Mouse (Mus musculus) kidney, postnatal 0 days (tissue): ENCODE results near the gene Tmem240. TPM values are rescaled to one million over a fixed set of nuclear protein-coding genes. Genes with fewer than 3 reads are reported as not detected.
"Not testable (repeated sequence)": the region's sequence is repeated elsewhere in the genome, so short reads cannot be mapped to it uniquely, and the experiment has no call there.

Experiments
- ATAC-seq: fragments of 200-750 bp; cut with Nextera tagmentation; replicated peaks from 2 replicates; pipeline ENCODE4 v1.8.0; 2017; ENCODE audit warnings: low read depth, moderate number of reproducible peaks, moderate TSS enrichment, moderate library complexity; ENCODE audit not compliant: low FRiP score
- DNase-seq: peaks from one replicate; pipeline ENCODE4 v3.0.0-alpha.2; 2016; ENCODE audit warnings: low spot score
- H3K27ac ChIP-seq: fragments of 300-500 bp; sonication (generic); 2 replicates; pipeline ENCODE4 v1.5.1; 2014; ENCODE audit warnings: mild to moderate bottlenecking
- H3K27me3 ChIP-seq: fragments of 300-500 bp; sonication (generic); 2 replicates; pipeline ENCODE4 v1.6.1; 2014; ENCODE audit warnings: low read length, mixed read lengths; ENCODE audit not compliant: insufficient read depth
- H3K36me3 ChIP-seq: fragments of 300-500 bp; sonication (generic); 2 replicates; pipeline ENCODE4 v1.6.1; 2014; ENCODE audit warnings: low read length, mixed read lengths; ENCODE audit not compliant: insufficient read depth
- H3K4me1 ChIP-seq: fragments of 300-500 bp; sonication (generic); replicated peaks from 2 replicates; pipeline ENCODE4 v1.6.1; 2014; ENCODE audit warnings: antibody characterized with exemption, low read length, mixed read lengths; ENCODE audit not compliant: insufficient read depth
- H3K4me2 ChIP-seq: fragments of 300-500 bp; sonication (generic); 2 replicates; pipeline ENCODE4 v1.6.1; 2014; ENCODE audit warnings: mild to moderate bottlenecking, low read length, moderate library complexity, mixed read lengths
- H3K4me3 ChIP-seq: fragments of 300-500 bp; sonication (generic); replicated peaks from 2 replicates; pipeline ENCODE4 v1.5.1; 2014; ENCODE audit warnings: low read depth, low read length
- H3K9ac ChIP-seq: fragments of 300-500 bp; sonication (generic); 2 replicates; pipeline ENCODE4 v1.6.1; 2014; ENCODE audit warnings: low read depth, low read length
- H3K9me3 ChIP-seq: fragments of 300-500 bp; sonication (generic); replicated peaks from 2 replicates; pipeline ENCODE4 v1.6.1; 2016; ENCODE audit warnings: low read length, inconsistent platforms, mixed read lengths
- CTCF ChIP-seq: IDR thresholded peaks from 2 replicates; pipeline ENCODE4 v1.5.1; 2016; ENCODE audit warnings: antibody characterized with exemption, low read depth, mild to moderate bottlenecking, moderate library complexity
- WGBS: fragments of 180-500 bp; shearing (Covaris S2); extraction: QIAGEN DNeasy Blood & Tissue Kit; methylation state at CpG from one replicate; pipeline ENCODE4 v1.1.7; 2014; 5-methylcytosine and 5-hydroxymethylcytosine counted together
- polyA plus RNA-seq: library from polyadenylated mRNA; unstranded; fragments of >200 nt; fragmentation: Nextera tagmentation; extraction: Ambion mirVana; gene quantifications from 2 replicates; pipeline ENCODE4 v1.2.1, GENCODE M21; 2015

Tmem240 gene
- polyA plus RNA-seq: 0.47 and 0.68 TPM in 2 replicates

GRCm38 (mm10) chr4:155734350-155734941, at the start of gene Tmem240:
TSS of gene Tmem240 (plus strand) at chr4:155734800.
- under 1% methylated on average over 32 of the region's 35 CpGs for WGBS
- peak within 1 kb of the TSS; percentile 84 for H3K4me3 ChIP-seq
- peaks cover 2% of the 10 kb centered on the region; the same call in 1 of the 2 replicates for H3K36me3 ChIP-seq
- no peaks in the 10 kb centered on the region for H3K9me3 ChIP-seq
- ATAC-seq (peak; percentile 90), DNase-seq (peak; percentile 97)
- H3K27me3 ChIP-seq: no peaks in the 10 kb centered on the region
- peaks cover 6% of the 10 kb centered on the region; the same call in 1 of the 2 replicates for H3K4me1 ChIP-seq
- H3K4me2 ChIP-seq: peak within 1 kb of the TSS; percentile 87
- H3K27ac ChIP-seq: peak within 1 kb of the TSS; percentile 89
- H3K9ac ChIP-seq: peak within 1 kb of the TSS; percentile 84
- TF ChIP-seq CTCF: no peak

- H3K4me1 ChIP-seq, ATAC-seq, H3K9me3 ChIP-seq, DNase-seq, H3K27ac ChIP-seq, H3K4me2 ChIP-seq, H3K36me3 ChIP-seq, H3K27me3 ChIP-seq, H3K9ac ChIP-seq, H3K4me3 ChIP-seq: not testable (repeated sequence)
- WGBS: 72% methylated on average over 4 of the region's 4 CpGs
These were observed 46.8 kb upstream of the Tmem240 start for GRCm38 (mm10) chr4:155687764-155688163.

DNA sequence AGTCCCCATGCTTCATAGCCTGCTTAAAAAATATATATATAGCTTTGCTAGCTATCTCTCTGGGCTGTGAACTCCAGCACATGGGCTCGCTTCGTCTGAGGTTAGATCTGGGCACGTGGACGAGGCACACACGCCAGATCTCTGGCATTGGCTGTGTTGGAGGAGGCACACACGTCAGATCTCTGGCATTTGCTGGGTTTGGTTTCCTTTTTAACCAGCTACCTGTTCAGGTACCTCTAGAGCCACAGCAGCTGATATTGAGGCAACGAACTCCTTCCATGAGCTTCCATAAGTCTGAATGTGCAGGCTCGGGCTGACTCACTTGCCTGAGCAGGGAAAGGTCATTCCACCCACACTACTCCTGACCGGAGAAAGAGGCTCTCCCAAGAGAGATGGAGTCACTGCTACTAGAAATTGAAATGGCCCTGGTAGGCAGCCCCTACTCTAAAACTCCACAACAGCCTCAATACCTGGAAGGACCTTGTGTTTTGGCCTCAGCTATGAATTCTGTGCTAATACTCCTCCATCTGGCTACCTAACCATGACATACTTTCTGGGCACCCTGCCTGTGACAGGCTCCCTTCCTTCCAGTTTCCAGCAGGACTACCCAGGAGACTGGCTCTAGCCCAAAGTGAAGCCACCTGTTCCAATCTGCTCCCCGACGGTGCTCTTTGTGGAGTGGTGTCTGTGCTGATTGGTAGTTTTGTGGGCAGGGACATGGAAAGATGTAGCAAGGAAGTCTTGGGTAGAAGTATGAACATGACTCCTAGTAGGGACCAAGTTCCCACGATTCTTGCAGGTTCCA, 43.8 kb upstream of the Tmem240 start:
- Histone ChIP-seq H3K36me3 (no peaks in the 10 kb centered on the region), H3K27me3 (no peaks in the 10 kb centered on the region), H3K27ac (no peak overlapping the region), H3K4me2 (no peak overlapping the region), H3K4me3 (no peak overlapping the region), H3K9me3 (no peaks in the 10 kb centered on the region), H3K9ac (no peak overlapping the region), H3K4me1 (0 out of 2 replicates have a peak, but pooled peaks cover 6% of the 10 kb centered on the region)
- WGBS: 77% methylated on average over 12 of the region's 12 CpGs
- DNase-seq (no peak), ATAC-seq (no peak)
- TF ChIP-seq CTCF: no peak

GRCm38 (mm10) chr4:155692421-155692820, 42.2 kb upstream of the Tmem240 start:
- Histone ChIP-seq H3K4me3 (no peak overlapping the region), H3K9me3 (no peaks in the 10 kb centered on the region), H3K4me2 (no peak overlapping the region), H3K4me1 (0 out of 2 replicates have a peak, but pooled peaks cover 6% of the 10 kb centered on the region), H3K36me3 (no peaks in the 10 kb centered on the region), H3K27me3 (no peaks in the 10 kb centered on the region), H3K27ac (no peak overlapping the region), H3K9ac (no peak overlapping the region)
- TF ChIP-seq CTCF: no peak
- DNase-seq: no peak
- no peak for ATAC-seq
- WGBS: 97% methylated on average over 3 of the region's 3 CpGs

GRCm38 (mm10) chr4:155694111-155694481, 40.5 kb upstream of the Tmem240 start, which contains the start of gene Fndc10:
TSS of gene Fndc10 (plus strand) at chr4:155694342.
- H3K36me3 ChIP-seq: no peaks in the 10 kb centered on the region
- DNase-seq: peak; percentile 65
- H3K4me3 ChIP-seq: peak within 1 kb of the TSS; percentile 66
- peak within 1 kb of the TSS; percentile 75 for H3K9ac ChIP-seq
- H3K27ac ChIP-seq: 0 out of 2 replicates have a peak within 1 kb of the TSS, but pooled peaks have one; percentile 19
- TF ChIP-seq CTCF: peak; percentile 39; the same call in 1 of the 2 replicates
- 0 out of 2 replicates have a peak, but pooled peaks cover 6% of the 10 kb centered on the region for H3K4me1 ChIP-seq
- H3K4me2 ChIP-seq: peak within 1 kb of the TSS; percentile 96
- ATAC-seq: peak; percentile 73
- no peaks in the 10 kb centered on the region for H3K9me3 ChIP-seq
- H3K27me3 ChIP-seq: no peaks in the 10 kb centered on the region
- 2% methylated on average over 43 of the region's 47 CpGs for WGBS
